Mouse (Mus musculus): ENCODE data around the gene Trmo.

- TF ChIP-seq POLR2A (IDR thresholded peaks at IDR 0.05; ENCODE audit: borderline replicate concordance, extremely low read depth, insufficient read depth, insufficient read length, poor library complexity, severe bottlenecking) (no peak), CTCF (IDR thresholded peaks at IDR 0.05; ENCODE audit: borderline replicate concordance, extremely low read depth, insufficient read depth, insufficient read length) (no peak)
These were observed 43.3 kb upstream of the Trmo start for GRCm38 (mm10) chr4:46432339-46433036.

All from brain, embryonic 14.5 days (tissue).